Mouse (Mus musculus) heart, embryonic 16.5 days (tissue): ENCODE results near the gene Med25. TPM values are rescaled to one million over a fixed set of nuclear protein-coding genes. Genes with fewer than 3 reads are reported as not detected.

Experiments used
- ATAC-seq: fragments of 200-750 bp; cut with Nextera tagmentation; replicated peaks from 2 replicates; pipeline ENCODE4 v1.8.0; 2017; ENCODE audit warnings: moderate number of reproducible peaks; ENCODE audit not compliant: insufficient read depth, low FRiP score; ENCODE audit errors: extremely low read depth
- H3K27ac ChIP-seq: fragments of 300-500 bp; sonication (generic); 2 replicates; pipeline ENCODE4 v1.5.1; 2014; ENCODE audit warnings: mild to moderate bottlenecking, low read length, control low read depth, moderate library complexity
- H3K27me3 ChIP-seq: fragments of 300-500 bp; sonication (generic); 2 replicates; pipeline ENCODE4 v1.6.1; 2014; ENCODE audit warnings: low read length, mixed read lengths; ENCODE audit not compliant: control insufficient read depth, insufficient read depth
- H3K36me3 ChIP-seq: fragments of 300-500 bp; sonication (generic); 2 replicates; pipeline ENCODE4 v1.6.1; 2014; ENCODE audit not compliant: control insufficient read depth, insufficient read depth
- H3K4me1 ChIP-seq: fragments of 300-500 bp; sonication (generic); 2 replicates; pipeline ENCODE4 v1.6.1; 2014; ENCODE audit warnings: low read length, mixed read lengths; ENCODE audit not compliant: control insufficient read depth, insufficient read depth
- H3K4me2 ChIP-seq: fragments of 300-500 bp; sonication (generic); 2 replicates; pipeline ENCODE4 v1.6.1; 2014; ENCODE audit warnings: low read depth, mild to moderate bottlenecking, control low read depth, low read length
- H3K4me3 ChIP-seq: fragments of 300-500 bp; sonication (generic); 2 replicates; pipeline ENCODE4 v1.5.1; 2014; ENCODE audit warnings: mild to moderate bottlenecking, control low read depth, low read length
- H3K9ac ChIP-seq: fragments of 300-500 bp; sonication (generic); 2 replicates; pipeline ENCODE4 v1.6.1; 2014; ENCODE audit warnings: low read length, control low read depth
- H3K9me3 ChIP-seq: fragments of 300-500 bp; sonication (generic); replicated peaks from 2 replicates; pipeline ENCODE4 v1.6.1; 2016; ENCODE audit warnings: low read length; ENCODE audit not compliant: control insufficient read depth
- WGBS: fragments of 180-500 bp; shearing (Covaris S2); extraction: QIAGEN DNeasy Blood & Tissue Kit; methylation state at CpG from one replicate; pipeline ENCODE4 v1.1.7; 2014; 5-methylcytosine and 5-hydroxymethylcytosine counted together
- microRNA counts: library from miRNA; unstranded; fragments of <30 nt; microRNA quantifications from one replicate; lab custom pipeline; 2016
- microRNA-seq: library from miRNA; unstranded; fragments of <30 nt; microRNA quantifications from one replicate; pipeline ENCODE4, GENCODE M21; 2017
- polyA plus RNA-seq: library from polyadenylated mRNA; unstranded; fragments of >200 nt; fragmentation: Nextera tagmentation; extraction: Ambion mirVana; gene quantifications from 2 replicates; pipeline ENCODE4 v1.2.1, GENCODE M21; 2015

Med25 gene
- polyA plus RNA-seq, 1 experiment from 2014 or later: 96.0 TPM

DNA sequence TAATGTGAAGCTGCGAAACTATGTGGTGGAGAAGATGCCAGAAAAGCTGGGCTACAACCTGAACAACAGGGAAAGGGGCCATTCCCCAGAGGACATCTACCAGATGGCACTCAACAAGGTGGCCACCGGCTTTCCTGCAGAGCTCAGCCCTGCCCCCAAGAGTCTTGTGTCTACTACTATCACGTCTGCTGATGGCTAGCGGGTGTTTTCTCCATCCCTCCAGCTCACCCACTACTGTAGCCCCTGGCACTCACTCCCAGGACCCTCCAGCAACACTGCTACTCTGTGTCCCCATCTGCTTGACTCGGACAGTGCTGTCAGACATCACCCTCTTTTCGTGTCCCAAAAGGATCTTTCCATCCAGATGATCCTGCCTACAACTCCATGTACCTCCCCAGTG, 54.4 kb downstream of the Med25 start:
- H3K4me1 ChIP-seq: peaks cover 13% of the 10 kb centered on the region
- H3K4me2 ChIP-seq: no peak overlapping the region
- H3K27me3 ChIP-seq: peaks cover 10% of the 10 kb centered on the region; the same call in 1 of the 2 replicates
- no peaks in the 10 kb centered on the region for H3K9me3 ChIP-seq
- H3K27ac ChIP-seq: no peak overlapping the region
- H3K4me3 ChIP-seq: no peak overlapping the region
- H3K36me3 ChIP-seq: peaks cover 18% of the 10 kb centered on the region; the same call in 1 of the 2 replicates
- ATAC-seq: no peak
- WGBS: 77% methylated on average over 6 of the region's 6 CpGs
- H3K9ac ChIP-seq: no peak overlapping the region

DNA sequence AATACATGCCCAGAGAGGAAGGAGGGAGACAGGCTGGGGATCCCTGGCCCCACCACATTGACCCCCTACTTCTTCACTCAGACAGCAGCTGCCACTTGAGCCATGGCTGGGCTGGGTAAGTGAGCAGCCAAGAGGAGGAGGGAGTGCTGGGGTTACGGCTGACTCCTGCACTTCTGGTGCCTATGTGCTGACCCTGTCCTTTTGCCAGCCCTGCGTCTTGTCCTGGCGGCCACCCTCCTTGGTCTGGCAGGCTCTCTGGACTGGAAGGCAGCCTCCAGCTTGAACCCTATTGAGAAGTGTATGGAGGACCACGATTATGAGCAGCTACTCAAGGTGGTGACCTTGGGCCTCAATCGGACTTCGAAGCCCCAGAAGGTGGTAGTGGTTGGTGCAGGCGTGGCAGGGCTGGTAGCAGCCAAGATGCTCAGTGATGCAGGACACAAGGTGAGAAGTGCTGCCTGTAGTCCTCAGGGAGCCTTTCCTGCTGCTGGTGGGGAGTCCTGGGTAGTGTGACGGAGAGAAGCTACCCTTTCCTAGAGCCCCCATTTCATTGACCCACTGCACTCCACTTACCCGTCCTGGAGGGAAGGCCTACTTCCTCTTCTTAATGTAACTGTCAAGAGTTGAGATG, 56.0 kb downstream of the Med25 start:
- Histone ChIP-seq H3K9me3 (no peaks in the 10 kb centered on the region), H3K4me3 (no peak overlapping the region), H3K9ac (no peak overlapping the region), H3K27me3 (peaks cover 10% of the 10 kb centered on the region; the same call in 1 of the 2 replicates), H3K36me3 (peaks cover 15% of the 10 kb centered on the region), H3K4me2 (no peak overlapping the region), H3K27ac (no peak overlapping the region), H3K4me1 (peaks cover 13% of the 10 kb centered on the region)
- ATAC-seq: no peak
- 82% methylated on average over 9 of the region's 9 CpGs for WGBS

DNA sequence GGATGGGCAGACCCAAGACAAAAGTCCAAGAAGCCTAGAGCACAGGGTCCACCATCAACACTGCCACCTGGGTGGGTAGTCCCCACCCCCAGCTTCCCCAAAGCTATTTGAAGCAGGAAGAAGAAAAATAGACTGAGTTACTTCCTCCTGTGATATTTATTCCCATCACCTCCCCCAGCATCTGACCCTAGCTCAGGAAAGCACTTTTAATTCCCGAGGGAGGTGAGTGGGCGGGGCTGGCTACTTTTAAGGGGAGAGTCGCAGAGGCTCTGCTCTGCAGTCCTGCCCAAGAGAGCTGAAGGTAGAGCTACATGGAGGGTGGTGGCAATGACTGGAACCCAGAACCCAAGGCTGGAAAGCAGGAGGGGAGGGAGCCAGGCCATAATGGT, 56.5 kb downstream of the Med25 start:
- peaks cover 13% of the 10 kb centered on the region for H3K4me1 ChIP-seq
- no peak for ATAC-seq
- H3K27ac ChIP-seq: no peak overlapping the region
- 47% methylated on average over 3 of the region's 3 CpGs for WGBS
- H3K9me3 ChIP-seq: no peaks in the 10 kb centered on the region
- peaks cover 10% of the 10 kb centered on the region; the same call in 1 of the 2 replicates for H3K27me3 ChIP-seq
- H3K4me3 ChIP-seq: no peak overlapping the region
- H3K36me3 ChIP-seq: peaks cover 16% of the 10 kb centered on the region
- H3K9ac ChIP-seq: no peak overlapping the region
- no peak overlapping the region for H3K4me2 ChIP-seq

DNA sequence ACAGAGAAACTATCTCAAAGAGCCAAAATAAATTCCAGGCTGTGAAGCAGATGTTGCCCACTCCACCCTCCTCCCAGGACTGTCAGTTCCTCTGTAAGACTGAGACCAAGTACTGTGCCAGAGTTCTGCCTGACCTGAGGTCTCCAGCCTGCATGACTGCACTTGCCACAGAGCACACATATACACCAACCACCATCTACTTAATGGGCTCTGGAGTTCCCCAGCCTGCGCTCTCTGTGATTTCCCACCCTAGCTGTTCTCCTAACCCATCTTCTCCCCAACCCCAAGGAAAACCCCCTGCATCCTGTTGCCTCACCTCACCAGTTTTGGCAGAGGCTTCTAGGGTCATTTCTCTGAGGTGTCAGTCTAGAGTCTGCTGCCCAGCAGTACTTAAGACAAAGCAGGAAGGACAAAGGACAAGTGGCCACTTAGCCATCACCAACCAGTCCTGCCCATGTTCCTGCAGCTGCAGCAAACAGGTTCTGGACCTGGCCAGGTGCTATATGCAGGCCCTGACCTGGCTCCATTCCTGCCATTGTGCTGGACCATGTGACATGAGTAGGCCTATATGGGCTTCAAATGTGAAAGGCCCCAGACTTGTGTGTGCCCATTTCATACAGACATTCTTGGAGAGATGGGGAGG, 57.0 kb downstream of the Med25 start:
- 83% methylated on average over 1 of the region's 1 CpGs for WGBS
- no peak for ATAC-seq

DNA sequence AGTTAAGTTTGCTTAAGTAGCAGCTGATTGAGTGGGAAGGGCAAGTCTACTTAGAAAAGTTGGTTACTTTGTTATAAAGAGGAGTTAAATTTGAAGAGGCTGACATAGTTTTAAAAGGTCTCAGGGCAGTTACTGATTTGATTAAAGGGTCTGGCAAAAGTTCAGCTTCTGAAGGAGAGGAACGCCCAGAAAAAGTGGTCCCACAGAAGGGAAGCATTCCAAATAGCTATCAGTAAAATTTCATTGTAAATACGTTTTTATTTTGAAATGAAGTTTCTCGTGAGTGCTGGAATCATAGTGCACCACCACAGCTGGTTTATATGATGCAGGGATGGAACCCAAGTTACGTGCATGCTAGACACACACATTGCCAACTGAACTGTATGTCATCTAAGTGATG, 59.7 kb downstream of the Med25 start:
- WGBS: 53% methylated on average over 4 of the region's 4 CpGs
- H3K9me3 ChIP-seq: no peaks in the 10 kb centered on the region
- peaks cover 34% of the 10 kb centered on the region for H3K36me3 ChIP-seq
- H3K4me3 ChIP-seq: no peak overlapping the region
- no peaks in the 10 kb centered on the region for H3K4me1 ChIP-seq
- ATAC-seq: no peak
- no peaks in the 10 kb centered on the region for H3K27me3 ChIP-seq
- H3K4me2 ChIP-seq: no peak overlapping the region
- H3K27ac ChIP-seq: no peak overlapping the region
- H3K9ac ChIP-seq: no peak overlapping the region

More for the DNA sequence above, 57.0 kb downstream of the Med25 start:
- peaks cover 17% of the 10 kb centered on the region for H3K36me3 ChIP-seq
- H3K27me3 ChIP-seq: peaks cover 5% of the 10 kb centered on the region; the same call in 1 of the 2 replicates
- no peak overlapping the region for H3K4me2 ChIP-seq
- no peak overlapping the region for H3K4me3 ChIP-seq
- H3K9ac ChIP-seq: no peak overlapping the region
- H3K27ac ChIP-seq: no peak overlapping the region
- H3K9me3 ChIP-seq: no peaks in the 10 kb centered on the region
- peaks cover 13% of the 10 kb centered on the region for H3K4me1 ChIP-seq

DNA sequence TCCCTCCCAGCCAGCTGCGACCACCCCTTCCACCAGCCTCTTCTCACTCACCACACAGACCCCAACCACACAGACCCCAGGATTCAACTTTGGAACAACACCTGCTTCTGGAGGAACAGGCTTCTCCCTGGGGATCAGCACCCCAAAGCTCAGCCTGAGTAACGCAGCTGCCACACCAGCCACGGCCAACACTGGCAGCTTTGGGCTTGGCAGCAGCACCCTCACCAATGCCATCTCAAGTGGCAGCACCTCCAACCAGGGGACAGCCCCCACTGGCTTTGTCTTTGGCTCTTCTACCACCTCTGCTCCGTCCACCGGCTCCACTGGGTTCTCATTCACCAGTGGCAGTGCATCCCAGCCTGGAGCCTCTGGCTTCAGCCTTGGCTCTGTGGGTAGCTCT, 63.8 kb downstream of the Med25 start:
- ATAC-seq: no peak
- Histone ChIP-seq H3K4me2 (no peak overlapping the region), H3K4me1 (peaks cover 14% of the 10 kb centered on the region), H3K4me3 (no peak overlapping the region), H3K27me3 (no peaks in the 10 kb centered on the region), H3K9me3 (no peaks in the 10 kb centered on the region), H3K36me3 (peaks cover 34% of the 10 kb centered on the region), H3K27ac (no peak overlapping the region), H3K9ac (no peak overlapping the region)
- WGBS: 89% methylated on average over 5 of the region's 5 CpGs

DNA sequence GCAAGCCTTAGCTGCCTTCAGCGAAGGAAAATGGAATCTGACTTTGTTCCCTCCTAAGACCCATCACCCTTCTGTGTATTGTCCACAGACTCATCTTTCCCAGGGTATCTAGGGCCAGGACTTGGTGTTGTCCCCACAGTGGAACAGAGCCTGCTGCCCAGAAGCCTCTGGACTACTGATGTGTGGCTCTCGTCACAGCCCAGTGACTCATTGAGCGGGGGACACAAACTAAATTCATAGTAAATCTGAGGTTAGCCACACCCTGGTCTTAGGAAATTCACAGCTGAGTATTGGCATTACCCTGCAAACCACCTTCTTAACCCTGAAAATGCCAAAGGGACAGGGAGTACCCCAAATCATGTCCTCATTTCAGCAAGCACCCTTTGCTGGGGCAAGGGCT, 65.7 kb downstream of the Med25 start:
- H3K9me3 ChIP-seq: no peaks in the 10 kb centered on the region
- H3K36me3 ChIP-seq: peaks cover 32% of the 10 kb centered on the region
- H3K27ac ChIP-seq: no peak overlapping the region
- no peaks in the 10 kb centered on the region for H3K27me3 ChIP-seq
- H3K4me3 ChIP-seq: no peak overlapping the region
- ATAC-seq: no peak
- H3K9ac ChIP-seq: no peak overlapping the region
- peaks cover 25% of the 10 kb centered on the region for H3K4me1 ChIP-seq
- H3K4me2 ChIP-seq: no peak overlapping the region
- WGBS: 74% methylated on average over 3 of the region's 3 CpGs

MicroRNAs encoded within 50 kb of the gene (microRNA counts, 519-probe panel; counts per million panel counts)
- not detected for microRNA mmu-miR-707 (lab: Ali Mortazavi, UCI)

Small RNA genes lying within 50 kb of the gene (microRNA-seq; reads per million reads assigned to microRNA genes)
- not detected for gene Mir707

Other genes starting within 250 kb of the Med25 start
- 1.5 and 4.9 TPM in 2 replicates for gene Myh14, start 221.9 kb downstream of the Med25 start, polyA plus RNA-seq
- not detected in 2 replicates for gene Izumo2, start 184.0 kb downstream of the Med25 start, polyA plus RNA-seq
- gene Vrk3, start 144.3 kb downstream of the Med25 start, polyA plus RNA-seq: 35.9 and 36.5 TPM in 2 replicates
- 0.54 and 0.80 TPM in 2 replicates for gene Zfp473, start 141.7 kb downstream of the Med25 start, polyA plus RNA-seq
- 79.2 and 81.5 TPM in 2 replicates for gene Nup62, start 76.6 kb downstream of the Med25 start, polyA plus RNA-seq
- 2.4 and 4.6 TPM in 2 replicates for gene Il4i1, start 76.3 kb downstream of the Med25 start, polyA plus RNA-seq
- gene Atf5, start 76.1 kb downstream of the Med25 start, polyA plus RNA-seq: 2.3 and 2.4 TPM in 2 replicates
- gene Akt1s1, start 43.7 kb downstream of the Med25 start, polyA plus RNA-seq: 103 and 104 TPM in 2 replicates
- 60.5 and 62.3 TPM in 2 replicates for gene Tbc1d17, start 43.6 kb downstream of the Med25 start, polyA plus RNA-seq
- 27.7 and 28.0 TPM in 2 replicates for gene Pnkp, start 35.6 kb downstream of the Med25 start, polyA plus RNA-seq
- 210 and 269 TPM in 2 replicates for gene Ptov1, start 22.9 kb downstream of the Med25 start, polyA plus RNA-seq
- gene Fuz, start 3.4 kb upstream of the Med25 start, polyA plus RNA-seq: 15.3 and 16.0 TPM in 2 replicates
- gene Ap2a1, start 36.8 kb upstream of the Med25 start, polyA plus RNA-seq: 51.8 and 52.0 TPM in 2 replicates
- 0.12 and 0.40 TPM in 2 replicates for gene Tsks, start 50.5 kb upstream of the Med25 start, polyA plus RNA-seq
- gene Cpt1c, start 82.1 kb upstream of the Med25 start, polyA plus RNA-seq: 7.6 and 8.9 TPM in 2 replicates
- gene Prmt1, start 93.9 kb upstream of the Med25 start, polyA plus RNA-seq: 355 and 387 TPM in 2 replicates
- gene Irf3, start 104.9 kb upstream of the Med25 start, polyA plus RNA-seq: 71.4 and 73.6 TPM in 2 replicates
- gene Bcl2l12, start 106.0 kb upstream of the Med25 start, polyA plus RNA-seq: 32.2 and 33.3 TPM in 2 replicates
- gene Scaf1, start 123.7 kb upstream of the Med25 start, polyA plus RNA-seq: 22.7 and 26.4 TPM in 2 replicates
- gene Rras, start 125.2 kb upstream of the Med25 start, polyA plus RNA-seq: 74.8 and 85.0 TPM in 2 replicates
- 5.6 and 7.3 TPM in 2 replicates for gene Prr12, start 160.2 kb upstream of the Med25 start, polyA plus RNA-seq
- gene Nosip, start 169.7 kb upstream of the Med25 start, polyA plus RNA-seq: 53.8 and 55.9 TPM in 2 replicates
- 12.9 and 16.6 TPM in 2 replicates for gene Prrg2, start 170.0 kb upstream of the Med25 start, polyA plus RNA-seq
- 207 and 214 TPM in 2 replicates for gene Rcn3, start 199.5 kb upstream of the Med25 start, polyA plus RNA-seq
- 56.8 and 58.2 TPM in 2 replicates for gene Fcgrt, start 211.1 kb upstream of the Med25 start, polyA plus RNA-seq
- 809 and 812 TPM in 2 replicates for gene Rps11, start 231.7 kb upstream of the Med25 start, polyA plus RNA-seq
- 684 and 727 TPM in 2 replicates for gene Rpl13a, start 236.0 kb upstream of the Med25 start, polyA plus RNA-seq
- gene Gm45713, start 243.5 kb upstream of the Med25 start, polyA plus RNA-seq: 0.34 TPM in 1 of 2 replicates, not detected in the other
- gene Flt3l, start 243.7 kb upstream of the Med25 start, polyA plus RNA-seq: 2.3 and 2.8 TPM in 2 replicates